Mouse (Mus musculus) limb, embryonic 11.5 days (tissue): ENCODE measurements around the gene Bcl7c. TPM values are rescaled to one million over a fixed set of nuclear protein-coding genes. Genes with fewer than 3 reads are reported as not detected.

Experiments used
- ATAC-seq: fragments of 200-750 bp; cut with Nextera tagmentation; 2 replicates; pipeline ENCODE4 v1.8.0; 2017; ENCODE audit warnings: low read depth; ENCODE audit not compliant: insufficient number of reproducible peaks, low FRiP score, low TSS enrichment
- DNase-seq: peaks from one replicate; pipeline ENCODE4 v3.0.0-alpha.2; 2015; ENCODE audit warnings: low spot score
- H3K27ac ChIP-seq: fragments of 300-500 bp; sonication (generic); replicated peaks from 2 replicates; pipeline ENCODE4 v1.5.1; 2014; ENCODE audit warnings: low read depth, mild to moderate bottlenecking, low read length
- H3K27me3 ChIP-seq: fragments of 300-500 bp; sonication (generic); 2 replicates; pipeline ENCODE4 v1.6.1; 2014; ENCODE audit warnings: mild to moderate bottlenecking, low read length, mixed read lengths; ENCODE audit not compliant: control insufficient read depth, insufficient read depth
- H3K36me3 ChIP-seq: fragments of 300-500 bp; sonication (generic); 2 replicates; pipeline ENCODE4 v1.6.1; 2014; ENCODE audit warnings: mild to moderate bottlenecking, low read length, moderate library complexity, mixed read lengths; ENCODE audit not compliant: control insufficient read depth, insufficient read depth
- H3K4me1 ChIP-seq: fragments of 300-500 bp; sonication (generic); 2 replicates; pipeline ENCODE4 v1.6.1; 2014; ENCODE audit warnings: low read length, mixed read lengths; ENCODE audit not compliant: control insufficient read depth, insufficient read depth
- H3K4me2 ChIP-seq: fragments of 300-500 bp; sonication (generic); 2 replicates; pipeline ENCODE4 v1.6.1; 2014; ENCODE audit warnings: low read depth, mild to moderate bottlenecking, moderate library complexity; ENCODE audit not compliant: severe bottlenecking
- H3K4me3 ChIP-seq: fragments of 300-500 bp; sonication (generic); 2 replicates; pipeline ENCODE4 v1.5.1; 2014; ENCODE audit warnings: low read depth, low read length
- H3K9ac ChIP-seq: fragments of 300-500 bp; sonication (generic); 2 replicates; pipeline ENCODE4 v1.6.1; 2014; ENCODE audit warnings: mild to moderate bottlenecking, low read length
- H3K9me3 ChIP-seq: fragments of 300-500 bp; sonication (generic); 2 replicates; pipeline ENCODE4 v1.6.1; 2016; ENCODE audit warnings: low read length; ENCODE audit not compliant: control insufficient read depth
- WGBS: fragments of 180-500 bp; shearing (Covaris S2); extraction: QIAGEN DNeasy Blood & Tissue Kit; methylation state at CpG from one replicate; pipeline ENCODE4 v1.1.7; 2014; 5-methylcytosine and 5-hydroxymethylcytosine counted together
- polyA plus RNA-seq: library from polyadenylated mRNA; unstranded; fragments of >200 nt; fragmentation: Nextera tagmentation; extraction: Ambion mirVana; gene quantifications from 2 replicates; pipeline ENCODE4 v1.2.1, GENCODE M21; 2014

Bcl7c gene
- polyA plus RNA-seq, 1 experiment from 2014 or later = 85.5 TPM

DNA sequence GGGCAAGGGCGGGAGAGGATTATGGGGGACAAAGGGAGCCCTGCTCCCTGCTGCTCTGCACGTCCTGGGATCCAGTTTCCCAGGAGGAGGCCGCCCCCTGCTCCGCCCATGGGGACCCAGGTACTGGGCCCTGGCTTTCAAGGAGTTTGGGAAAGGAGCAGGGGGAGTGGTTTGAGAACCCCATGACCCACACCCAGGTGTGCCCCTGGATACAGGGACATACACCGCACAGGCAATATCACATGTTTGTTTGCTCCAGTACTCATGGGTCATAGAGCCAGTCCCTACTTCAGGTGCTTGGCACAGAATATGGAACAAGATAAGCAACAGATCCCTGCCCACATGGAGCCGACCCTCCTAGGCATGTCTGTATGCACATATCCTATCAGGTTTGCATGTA is 17.2 kb upstream of the Bcl7c start:
- no peak for DNase-seq
- no peak overlapping the region for H3K27ac ChIP-seq
- no peaks in the 10 kb centered on the region for H3K36me3 ChIP-seq
- no peak for ATAC-seq
- 54% methylated on average over 6 of the region's 6 CpGs for WGBS
- no peaks in the 10 kb centered on the region for H3K4me1 ChIP-seq
- no peaks in the 10 kb centered on the region for H3K9me3 ChIP-seq
- no peaks in the 10 kb centered on the region for H3K27me3 ChIP-seq
- H3K4me2 ChIP-seq = no peak overlapping the region
- no peak overlapping the region for H3K9ac ChIP-seq
- no peak overlapping the region for H3K4me3 ChIP-seq

GRCm38 (mm10) chr7:127725490-127725889 is 16.8 kb upstream of the Bcl7c start:
- no peak overlapping the region for H3K4me3 ChIP-seq
- no peaks in the 10 kb centered on the region for H3K9me3 ChIP-seq
- no peaks in the 10 kb centered on the region for H3K36me3 ChIP-seq
- H3K27me3 ChIP-seq = no peaks in the 10 kb centered on the region
- H3K9ac ChIP-seq = no peak overlapping the region
- no peak for DNase-seq
- 60% methylated on average over 2 of the region's 2 CpGs for WGBS
- H3K4me1 ChIP-seq = no peaks in the 10 kb centered on the region
- no peak overlapping the region for H3K4me2 ChIP-seq
- ATAC-seq = no peak
- H3K27ac ChIP-seq = no peak overlapping the region

DNA sequence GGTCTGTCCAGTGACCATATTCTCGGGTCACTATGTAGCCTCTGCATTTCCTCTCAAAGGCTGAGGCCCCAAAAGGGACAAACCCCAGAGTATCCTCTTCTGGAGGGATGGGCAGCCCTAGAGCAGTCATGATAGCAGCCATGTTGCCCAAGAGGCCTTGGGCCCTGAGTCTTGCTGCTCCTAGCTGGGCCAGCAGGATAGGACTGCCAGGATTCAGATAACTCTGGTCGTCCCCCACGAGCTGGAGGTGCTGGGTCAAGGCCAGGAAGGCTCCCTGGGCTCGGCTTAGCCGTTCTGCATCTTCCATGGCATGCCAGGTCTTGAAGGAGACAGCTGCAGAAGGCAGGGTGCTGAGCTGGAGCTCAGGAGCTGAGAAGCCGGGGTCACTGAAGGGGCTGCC is 10.5 kb upstream of the Bcl7c start:
- no peak overlapping the region for H3K4me3 ChIP-seq
- no peak overlapping the region for H3K9ac ChIP-seq
- H3K4me2 ChIP-seq = no peak overlapping the region
- DNase-seq (no peak), ATAC-seq (no peak)
- no peaks in the 10 kb centered on the region for H3K9me3 ChIP-seq
- WGBS = 93% methylated on average over 6 of the region's 6 CpGs
- H3K27ac ChIP-seq = no peak overlapping the region
- H3K27me3 ChIP-seq = no peaks in the 10 kb centered on the region
- peaks cover 2% of the 10 kb centered on the region; the same call in 1 of the 2 replicates for H3K4me1 ChIP-seq
- H3K36me3 ChIP-seq = no peaks in the 10 kb centered on the region

GRCm38 (mm10) chr7:127718339-127718738 is 9.6 kb upstream of the Bcl7c start:
- no peak overlapping the region for H3K9ac ChIP-seq

GRCm38 (mm10) chr7:127716992-127717391 is 8.3 kb upstream of the Bcl7c start:
- no peaks in the 10 kb centered on the region for H3K36me3 ChIP-seq
- peaks cover 11% of the 10 kb centered on the region; the same call in 1 of the 2 replicates for H3K4me1 ChIP-seq
- DNase-seq (peak; percentile 77), ATAC-seq (no peak)
- H3K4me3 ChIP-seq = peak overlapping the region; percentile 24
- no peaks in the 10 kb centered on the region for H3K27me3 ChIP-seq
- under 1% methylated on average over 41 of the region's 41 CpGs for WGBS
- H3K4me2 ChIP-seq = peak overlapping the region; percentile 71
- H3K9me3 ChIP-seq = no peaks in the 10 kb centered on the region
- H3K27ac ChIP-seq = 0 out of 2 replicates have a peak overlapping the region, but pooled peaks have one; percentile 1
- peak overlapping the region; percentile 61 for H3K9ac ChIP-seq

More at GRCm38 (mm10) chr7:127718339-127718738, 9.6 kb upstream of the Bcl7c start:
- no peak overlapping the region for H3K4me3 ChIP-seq
- 90% methylated on average over 6 of the region's 6 CpGs for WGBS
- H3K27me3 ChIP-seq = no peaks in the 10 kb centered on the region
- ATAC-seq (no peak), DNase-seq (no peak)
- H3K36me3 ChIP-seq = no peaks in the 10 kb centered on the region
- H3K9me3 ChIP-seq = no peaks in the 10 kb centered on the region
- H3K27ac ChIP-seq = no peak overlapping the region
- peaks cover 10% of the 10 kb centered on the region; the same call in 1 of the 2 replicates for H3K4me1 ChIP-seq
- H3K4me2 ChIP-seq = no peak overlapping the region

DNA sequence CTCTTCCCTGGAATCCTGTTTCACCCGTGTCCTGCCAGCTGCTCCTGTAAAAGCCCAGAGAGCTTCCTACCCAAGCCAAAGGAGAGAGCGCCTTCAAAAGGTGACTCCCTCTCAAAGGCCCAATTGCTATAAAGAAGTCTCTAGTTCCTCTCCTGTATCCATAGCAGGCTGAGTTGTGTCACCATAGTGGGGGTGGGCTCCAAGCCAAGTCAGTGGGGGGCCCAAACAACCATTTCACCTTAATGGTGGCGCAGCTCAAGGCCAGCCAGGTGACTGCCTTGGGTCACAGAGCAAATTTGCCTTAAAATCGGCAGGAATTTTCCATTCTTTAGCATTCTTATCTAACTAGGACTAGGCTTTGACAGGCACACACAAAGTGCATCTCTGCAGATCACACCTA is 6.1 kb upstream of the Bcl7c start:
- ATAC-seq (no peak), DNase-seq (no peak)
- Histone ChIP-seq H3K36me3 (no peaks in the 10 kb centered on the region), H3K27ac (no peak overlapping the region), H3K4me3 (no peak overlapping the region), H3K9me3 (no peaks in the 10 kb centered on the region), H3K4me1 (peaks cover 20% of the 10 kb centered on the region), H3K4me2 (no peak overlapping the region), H3K9ac (no peak overlapping the region), H3K27me3 (no peaks in the 10 kb centered on the region)
- WGBS = 84% methylated on average over 4 of the region's 4 CpGs

- no peaks in the 10 kb centered on the region for H3K27me3 ChIP-seq
- peak within 1 kb of the TSS; percentile 39 for H3K4me3 ChIP-seq
- H3K9ac ChIP-seq = peak within 1 kb of the TSS; percentile 66
- H3K4me2 ChIP-seq = peak within 1 kb of the TSS; percentile 64
- peaks cover 24% of the 10 kb centered on the region for H3K4me1 ChIP-seq
- no peaks in the 10 kb centered on the region for H3K36me3 ChIP-seq
- DNase-seq = peak; percentile 90
- peak; percentile 75 for ATAC-seq
- peak within 1 kb of the TSS; percentile 85 for H3K27ac ChIP-seq
- under 1% methylated on average over 28 of the region's 28 CpGs for WGBS
- no peaks in the 10 kb centered on the region for H3K9me3 ChIP-seq
Observed at GRCm38 (mm10) chr7:127712461-127713385, 4.0 kb upstream of the Bcl7c start, which contains the start of gene Ctf1. Gene Ctf1, plus strand, starts transcription at chr7:127712736.

DNA sequence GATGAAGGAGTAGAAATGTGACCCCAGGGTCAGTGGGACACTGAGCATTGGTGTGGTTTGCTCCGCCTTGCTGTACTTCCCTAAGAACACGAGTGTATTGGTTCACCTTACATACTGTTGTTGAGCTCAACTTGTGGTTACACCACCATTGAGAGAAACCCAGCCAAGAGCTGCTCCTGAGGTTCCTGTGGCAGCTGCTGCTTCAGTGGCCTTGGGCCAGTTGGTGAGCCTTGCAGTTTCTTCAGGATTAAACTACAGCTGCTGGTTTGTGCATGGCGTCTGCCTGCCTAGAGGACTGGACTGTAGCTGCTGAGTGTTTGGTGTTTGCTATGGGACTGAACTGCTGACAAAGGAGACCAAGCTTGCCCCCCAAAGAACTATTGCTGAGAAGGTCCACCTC is 2.7 kb upstream of the Bcl7c start:
- ATAC-seq (no peak), DNase-seq (no peak)
- peak overlapping the region; percentile 7; the same call in 1 of the 2 replicates for H3K9ac ChIP-seq
- peak overlapping the region; percentile 22 for H3K4me2 ChIP-seq
- H3K27me3 ChIP-seq = no peaks in the 10 kb centered on the region
- peaks cover under 1% of the 10 kb centered on the region; the same call in 1 of the 2 replicates for H3K36me3 ChIP-seq
- H3K4me1 ChIP-seq = peaks cover 29% of the 10 kb centered on the region
- WGBS = 81% methylated on average over 3 of the region's 3 CpGs
- H3K9me3 ChIP-seq = no peaks in the 10 kb centered on the region
- H3K4me3 ChIP-seq = no peak overlapping the region
- peak overlapping the region; percentile 85 for H3K27ac ChIP-seq
